Mouse (Mus musculus) hindbrain, embryonic 14.5 days (tissue): ENCODE data around the gene Hspa12a. TPM values are rescaled to one million over a fixed set of nuclear protein-coding genes. Genes with fewer than 3 reads are reported as not detected.
A peak's percentile ranks its signal among the peaks of the same experiment; 100 is the strongest.

Experiments
- ATAC-seq: fragments of 200-750 bp; cut with Nextera tagmentation; 2 replicates; pipeline ENCODE4 v1.8.0; 2017; ENCODE audit warnings: moderate number of reproducible peaks, mild to moderate bottlenecking, moderate TSS enrichment, moderate library complexity; ENCODE audit not compliant: low FRiP score
- DNase-seq: peaks from one replicate; pipeline ENCODE4 v3.0.0-alpha.2; 2015; ENCODE audit warnings: low spot score
- H3K27ac ChIP-seq: fragments of 300-500 bp; sonication (generic); 2 replicates; pipeline ENCODE4 v1.5.1; 2014; ENCODE audit warnings: mild to moderate bottlenecking, moderate library complexity
- H3K27me3 ChIP-seq: fragments of 300-500 bp; sonication (generic); 2 replicates; pipeline ENCODE4 v1.6.1; 2014; ENCODE audit warnings: mild to moderate bottlenecking, low read length, mixed read lengths; ENCODE audit not compliant: control insufficient read depth, insufficient read depth
- H3K36me3 ChIP-seq: fragments of 300-500 bp; sonication (generic); replicated peaks from 2 replicates; pipeline ENCODE4 v1.6.1; 2014; ENCODE audit not compliant: control insufficient read depth, insufficient read depth
- H3K4me1 ChIP-seq: fragments of 300-500 bp; sonication (generic); replicated peaks from 2 replicates; pipeline ENCODE4 v1.6.1; 2014; ENCODE audit warnings: antibody characterized with exemption, low read length, mixed read lengths; ENCODE audit not compliant: control insufficient read depth, insufficient read depth
- H3K4me2 ChIP-seq: fragments of 300-500 bp; sonication (generic); replicated peaks from 2 replicates; pipeline ENCODE4 v1.6.1; 2014; ENCODE audit warnings: mild to moderate bottlenecking, moderate library complexity
- H3K4me3 ChIP-seq: fragments of 300-500 bp; sonication (generic); replicated peaks from 2 replicates; pipeline ENCODE4 v1.5.1; 2014; ENCODE audit warnings: mild to moderate bottlenecking, low read length
- H3K9ac ChIP-seq: fragments of 300-500 bp; sonication (generic); 2 replicates; pipeline ENCODE4 v1.6.1; 2014
- H3K9me3 ChIP-seq: fragments of 300-500 bp; sonication (generic); 2 replicates; pipeline ENCODE4 v1.6.1; 2016; ENCODE audit warnings: low read length; ENCODE audit not compliant: control insufficient read depth
- WGBS: fragments of 180-500 bp; shearing (Covaris S2); extraction: QIAGEN DNeasy Blood & Tissue Kit; methylation state at CpG from one replicate; pipeline ENCODE4 v1.1.7; 2014; 5-methylcytosine and 5-hydroxymethylcytosine counted together
- polyA plus RNA-seq: library from polyadenylated mRNA; unstranded; fragments of >200 nt; fragmentation: Nextera tagmentation; extraction: Ambion mirVana; gene quantifications from 2 replicates; pipeline ENCODE4 v1.2.1, GENCODE M21; 2014

Hspa12a gene
- polyA plus RNA-seq, 1 experiment from 2014 or later: 40.5 TPM

DNA sequence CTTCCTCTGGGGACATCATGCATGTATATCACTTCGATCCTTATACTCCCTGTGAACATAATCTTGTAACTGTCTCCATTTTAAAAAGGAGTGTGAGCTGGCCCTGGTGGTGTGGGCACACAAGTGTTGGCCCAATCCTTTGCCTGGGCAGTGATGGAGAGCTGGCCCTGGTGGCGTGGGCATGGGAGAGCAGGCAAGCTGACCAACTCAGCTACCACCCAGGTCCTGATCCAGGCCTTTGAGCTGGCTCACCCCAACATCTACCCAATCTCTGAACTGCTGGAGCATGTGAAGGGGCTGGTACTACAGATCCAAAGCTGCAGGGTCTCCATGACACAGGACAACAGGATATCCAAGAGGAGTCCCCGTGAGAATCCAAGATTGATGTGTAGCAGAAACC lies 120.2 kb downstream of the Hspa12a start:
- Histone ChIP-seq H3K4me2 (no peak overlapping the region), H3K9ac (no peak overlapping the region), H3K9me3 (no peaks in the 10 kb centered on the region), H3K36me3 (peaks cover 38% of the 10 kb centered on the region), H3K27me3 (no peaks in the 10 kb centered on the region), H3K27ac (no peak overlapping the region), H3K4me1 (peaks cover 7% of the 10 kb centered on the region; the same call in 1 of the 2 replicates), H3K4me3 (no peak overlapping the region)
- WGBS: 86% methylated on average over 3 of the region's 3 CpGs
- ATAC-seq: no peak
- DNase-seq: no peak

DNA sequence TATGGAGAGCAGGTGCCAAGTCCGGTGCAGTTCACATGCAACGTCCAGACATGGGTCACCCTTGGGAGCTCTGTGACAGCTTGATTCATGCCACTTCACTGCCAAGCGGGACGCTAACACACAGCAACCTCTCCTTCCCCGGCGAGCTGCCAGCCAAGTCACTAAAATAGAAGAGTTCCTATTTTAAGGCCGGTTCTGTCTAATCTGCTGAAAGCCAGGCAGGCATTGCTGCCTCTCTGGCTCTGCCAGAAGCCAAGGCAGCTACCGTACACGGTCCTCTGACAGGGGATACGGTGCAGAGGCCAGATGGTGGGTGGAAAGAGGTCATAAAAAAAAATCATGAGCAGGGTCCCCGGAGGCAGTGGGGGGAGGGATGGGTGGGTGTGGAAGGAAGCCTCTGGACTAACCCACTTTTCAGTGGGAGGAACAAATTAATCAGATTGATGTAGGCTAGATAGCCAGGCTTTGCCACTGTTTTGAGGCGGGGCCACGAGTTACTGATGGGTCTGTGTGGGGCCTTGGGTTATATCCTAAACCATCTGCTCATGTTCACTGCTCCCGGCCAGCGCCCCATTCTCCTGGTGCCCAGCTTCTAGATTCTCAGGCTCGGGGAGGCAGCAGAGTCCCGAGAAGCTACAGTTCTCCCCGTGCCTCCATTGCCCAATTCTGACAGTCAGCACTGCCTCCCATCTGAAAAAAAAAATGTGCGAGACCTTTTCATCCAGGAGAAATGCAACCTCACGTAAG lies 120.8 kb downstream of the Hspa12a start:
- Histone ChIP-seq H3K36me3 (peaks cover 38% of the 10 kb centered on the region), H3K27ac (no peak overlapping the region; the same call in 1 of the 2 replicates), H3K4me2 (no peak overlapping the region), H3K4me1 (peaks cover 7% of the 10 kb centered on the region; the same call in 1 of the 2 replicates), H3K4me3 (no peak overlapping the region), H3K9ac (no peak overlapping the region), H3K27me3 (no peaks in the 10 kb centered on the region), H3K9me3 (no peaks in the 10 kb centered on the region)
- peak; percentile 37; the same call in 1 of the 2 replicates for ATAC-seq
- WGBS: 50% methylated on average over 20 of the region's 20 CpGs
- DNase-seq: no peak

DNA sequence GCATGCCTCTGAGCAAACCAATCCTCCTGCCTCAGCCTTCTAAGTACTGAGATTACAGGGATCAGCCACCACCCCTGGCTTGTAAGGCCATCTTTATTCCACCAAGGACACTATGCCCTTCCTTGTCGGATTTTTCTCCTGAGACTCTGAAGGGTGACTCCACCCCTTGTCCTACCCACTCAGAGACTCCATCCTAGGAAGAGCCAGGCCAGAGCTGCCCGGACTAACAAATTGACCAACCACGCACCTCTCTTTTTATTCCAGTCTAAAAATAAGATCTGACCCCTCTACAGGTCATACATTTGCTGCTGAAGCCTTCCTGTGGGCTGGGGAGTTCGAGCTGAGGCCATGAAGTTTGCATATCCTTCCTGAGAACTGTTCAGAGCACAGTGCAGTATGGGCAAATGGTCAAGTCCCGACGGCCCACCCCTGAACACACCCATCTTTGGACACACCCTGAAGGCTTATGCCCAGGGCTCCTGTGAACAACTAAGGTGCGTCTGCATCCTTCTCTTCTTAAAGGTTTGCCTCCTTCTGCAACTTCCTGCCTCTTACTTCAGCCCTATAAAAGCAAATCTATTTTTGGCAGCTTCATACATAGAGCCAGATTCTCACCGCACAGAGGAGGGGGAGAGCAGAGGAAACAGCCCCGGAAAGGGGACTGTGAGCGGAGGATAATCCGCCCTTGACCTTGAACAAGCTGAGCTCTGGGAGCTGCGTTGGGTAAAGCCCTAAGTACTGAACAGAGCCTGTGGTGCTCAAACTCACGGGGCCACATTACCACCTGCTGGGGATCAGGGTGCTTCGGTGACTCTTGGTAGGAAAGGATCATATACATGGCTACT lies 124.7 kb downstream of the Hspa12a start:
- H3K9me3 ChIP-seq: no peaks in the 10 kb centered on the region
- no peaks in the 10 kb centered on the region for H3K27me3 ChIP-seq
- DNase-seq: no peak
- no peak overlapping the region for H3K9ac ChIP-seq
- no peak for ATAC-seq
- H3K36me3 ChIP-seq: peaks cover 20% of the 10 kb centered on the region; the same call in 1 of the 2 replicates
- peaks cover 7% of the 10 kb centered on the region; the same call in 1 of the 2 replicates for H3K4me1 ChIP-seq
- H3K27ac ChIP-seq: no peak overlapping the region
- WGBS: 82% methylated on average over 14 of the region's 14 CpGs
- no peak overlapping the region for H3K4me3 ChIP-seq
- no peak overlapping the region for H3K4me2 ChIP-seq

DNA sequence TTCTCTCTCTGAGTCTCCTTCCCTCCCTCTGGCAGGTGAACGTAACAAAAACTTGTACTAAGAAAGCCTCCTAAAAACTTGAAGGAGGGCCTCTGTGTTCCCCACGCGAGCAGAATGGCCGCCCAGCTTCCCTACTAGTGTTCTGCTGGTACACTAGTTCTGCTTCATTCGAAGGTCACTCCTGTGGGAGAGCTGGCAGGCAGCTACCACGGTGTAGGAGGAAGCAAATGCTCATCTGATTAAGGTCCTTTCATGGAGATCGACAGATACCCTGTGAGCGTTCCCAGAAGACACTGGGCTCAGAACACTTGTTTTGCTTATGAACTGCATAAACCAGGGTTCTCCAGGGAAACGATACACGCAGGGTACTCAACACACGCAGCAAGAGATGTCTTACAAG lies 126.1 kb downstream of the Hspa12a start:
- Histone ChIP-seq H3K27ac (no peak overlapping the region), H3K4me1 (peaks cover 3% of the 10 kb centered on the region; the same call in 1 of the 2 replicates), H3K27me3 (no peaks in the 10 kb centered on the region), H3K4me2 (no peak overlapping the region), H3K9ac (no peak overlapping the region), H3K36me3 (peaks cover 20% of the 10 kb centered on the region; the same call in 1 of the 2 replicates), H3K9me3 (no peaks in the 10 kb centered on the region), H3K4me3 (no peak overlapping the region)
- ATAC-seq (no peak), DNase-seq (no peak)
- 83% methylated on average over 11 of the region's 11 CpGs for WGBS

DNA sequence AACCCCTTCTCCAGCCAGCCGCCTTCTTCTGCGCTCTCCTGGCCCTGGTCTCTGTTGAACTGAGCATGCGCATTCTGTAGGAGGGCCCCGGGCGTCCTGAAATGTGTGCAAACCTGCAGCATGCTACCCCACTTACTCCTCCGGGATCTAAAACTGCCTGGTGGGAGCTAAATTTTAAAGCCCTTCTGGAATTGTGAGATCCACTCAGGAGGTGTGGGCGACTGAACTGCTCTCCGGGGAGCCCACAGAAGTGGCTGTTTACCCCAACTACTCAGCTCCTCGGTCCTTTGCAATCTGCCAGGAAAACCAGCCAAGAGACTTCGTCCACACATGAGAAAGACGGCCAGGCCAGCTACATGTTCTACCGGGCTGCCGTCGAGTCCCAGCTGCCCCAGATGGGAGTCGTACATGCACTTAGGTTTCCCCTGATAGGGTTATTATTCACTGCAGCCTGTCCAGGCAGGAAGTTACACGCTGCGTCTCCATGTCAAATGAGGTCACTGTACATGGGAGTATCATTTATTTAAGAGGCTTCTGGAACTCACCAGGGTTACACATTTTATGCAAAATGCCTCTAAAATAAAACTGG lies 126.9 kb downstream of the Hspa12a start:
- 71% methylated on average over 17 of the region's 17 CpGs for WGBS
- ATAC-seq (no peak), DNase-seq (no peak)
- no peak overlapping the region for H3K4me3 ChIP-seq
- peaks cover 13% of the 10 kb centered on the region; the same call in 1 of the 2 replicates for H3K36me3 ChIP-seq
- H3K27me3 ChIP-seq: no peaks in the 10 kb centered on the region
- H3K27ac ChIP-seq: no peak overlapping the region
- no peaks in the 10 kb centered on the region for H3K4me1 ChIP-seq
- no peak overlapping the region for H3K9ac ChIP-seq
- no peaks in the 10 kb centered on the region for H3K9me3 ChIP-seq
- H3K4me2 ChIP-seq: no peak overlapping the region

DNA sequence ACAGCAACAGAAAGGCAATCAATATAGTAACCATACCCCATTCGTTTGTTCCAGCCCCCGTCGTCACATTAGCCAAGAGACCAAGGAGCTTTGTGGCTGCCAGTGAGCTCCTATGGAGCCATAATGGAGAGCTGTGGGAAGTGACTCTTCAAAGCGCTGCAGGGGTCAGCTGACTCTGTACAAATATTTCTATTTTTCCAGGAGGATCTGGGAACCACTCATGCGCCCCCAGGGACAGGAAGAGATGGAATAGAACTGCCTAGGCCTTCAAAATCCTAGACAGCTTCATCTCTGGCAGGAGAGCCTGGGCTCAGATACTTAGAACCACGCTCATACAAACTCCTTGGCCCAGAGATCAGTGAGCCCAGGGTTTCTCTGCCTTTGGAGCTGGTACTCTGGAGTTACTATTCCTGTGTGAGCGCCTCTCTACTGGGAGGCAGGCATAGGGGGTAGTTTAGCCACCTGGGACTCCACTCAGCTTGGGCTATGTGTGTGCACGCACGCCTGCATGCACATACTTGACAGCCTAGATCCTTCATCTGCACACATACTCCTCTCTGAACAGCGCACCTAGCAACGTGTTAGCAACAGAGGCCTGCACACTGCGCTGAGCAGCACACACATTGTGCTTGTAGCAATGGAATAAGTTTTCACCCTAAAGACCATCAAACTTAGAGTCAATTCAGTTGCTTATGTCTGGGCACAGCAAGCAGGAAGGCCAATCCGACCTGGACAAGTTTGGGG lies 128.1 kb downstream of the Hspa12a start:
- H3K36me3 ChIP-seq: peaks cover 7% of the 10 kb centered on the region; the same call in 1 of the 2 replicates
- ATAC-seq (no peak), DNase-seq (no peak)
- no peaks in the 10 kb centered on the region for H3K4me1 ChIP-seq
- no peaks in the 10 kb centered on the region for H3K27me3 ChIP-seq
- 80% methylated on average over 13 of the region's 13 CpGs for WGBS
- H3K4me3 ChIP-seq: no peak overlapping the region
- H3K9ac ChIP-seq: no peak overlapping the region
- no peak overlapping the region for H3K27ac ChIP-seq
- no peaks in the 10 kb centered on the region for H3K9me3 ChIP-seq
- H3K4me2 ChIP-seq: no peak overlapping the region

DNA sequence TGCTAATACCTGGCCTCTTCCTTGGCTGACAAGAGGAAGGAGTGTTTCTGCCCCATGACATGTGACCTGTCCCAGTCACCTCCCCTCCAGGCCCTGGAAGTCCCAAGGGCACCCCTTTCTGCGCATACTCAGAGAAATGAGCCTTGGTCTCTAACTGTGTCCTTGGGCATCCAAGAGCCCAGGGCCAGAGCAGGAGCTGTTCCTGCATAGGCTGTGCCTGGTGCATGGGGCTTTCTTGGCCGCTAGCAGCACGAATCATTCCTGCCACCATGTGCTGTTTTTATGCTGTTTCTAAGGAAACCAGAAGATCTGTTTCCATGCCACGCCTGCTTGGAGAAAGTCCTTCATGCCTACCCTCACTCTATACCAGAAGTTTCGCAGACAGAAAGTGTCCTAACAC lies 132.9 kb downstream of the Hspa12a start:
- H3K4me2 ChIP-seq: no peak overlapping the region

DNA sequence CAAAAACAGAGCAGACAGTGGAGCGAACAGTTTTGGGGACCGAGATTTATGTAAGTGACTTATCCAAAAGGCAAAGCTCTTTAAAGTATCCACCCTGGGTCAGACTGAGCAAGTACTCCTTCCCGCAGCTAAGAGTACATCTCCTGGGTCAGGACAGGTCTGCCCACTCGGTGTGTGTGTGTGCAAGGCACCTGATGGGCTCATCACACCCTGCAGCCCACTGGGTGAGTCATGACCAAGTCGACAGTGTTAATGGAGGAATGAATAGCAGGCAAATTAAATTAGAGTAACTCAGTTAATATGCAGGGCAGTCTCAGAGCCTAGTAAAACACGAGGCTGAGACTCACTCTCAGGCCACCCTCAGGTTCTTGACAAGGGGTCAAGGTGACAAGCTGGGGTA lies 134.6 kb downstream of the Hspa12a start:
- 81% methylated on average over 6 of the region's 6 CpGs for WGBS
- H3K4me2 ChIP-seq: no peak overlapping the region
- H3K9ac ChIP-seq: no peak overlapping the region
- H3K9me3 ChIP-seq: no peaks in the 10 kb centered on the region
- ATAC-seq (no peak), DNase-seq (no peak)
- 0 out of 2 replicates have a peak, but pooled peaks cover 6% of the 10 kb centered on the region for H3K36me3 ChIP-seq
- H3K27ac ChIP-seq: no peak overlapping the region
- H3K27me3 ChIP-seq: no peaks in the 10 kb centered on the region
- H3K4me1 ChIP-seq: no peaks in the 10 kb centered on the region
- H3K4me3 ChIP-seq: no peak overlapping the region

More for the DNA sequence above, 132.9 kb downstream of the Hspa12a start:
- 82% methylated on average over 5 of the region's 5 CpGs for WGBS
- DNase-seq (no peak), ATAC-seq (no peak)
- Histone ChIP-seq H3K27ac (no peak overlapping the region), H3K36me3 (0 out of 2 replicates have a peak, but pooled peaks cover 2% of the 10 kb centered on the region), H3K4me1 (no peaks in the 10 kb centered on the region), H3K4me3 (no peak overlapping the region), H3K9ac (no peak overlapping the region), H3K27me3 (no peaks in the 10 kb centered on the region), H3K9me3 (no peaks in the 10 kb centered on the region)
